Mouse (Mus musculus): ENCODE data around the gene Rev1. TPM values are rescaled to one million over a fixed set of nuclear protein-coding genes. Genes with fewer than 3 reads are reported as not detected.

Gene Rev1
- polyA plus RNA-seq (2014; fragmentation: Nextera tagmentation; extraction: Ambion mirVana): 31.1 and 32.6 TPM in 2 replicates

DNA sequence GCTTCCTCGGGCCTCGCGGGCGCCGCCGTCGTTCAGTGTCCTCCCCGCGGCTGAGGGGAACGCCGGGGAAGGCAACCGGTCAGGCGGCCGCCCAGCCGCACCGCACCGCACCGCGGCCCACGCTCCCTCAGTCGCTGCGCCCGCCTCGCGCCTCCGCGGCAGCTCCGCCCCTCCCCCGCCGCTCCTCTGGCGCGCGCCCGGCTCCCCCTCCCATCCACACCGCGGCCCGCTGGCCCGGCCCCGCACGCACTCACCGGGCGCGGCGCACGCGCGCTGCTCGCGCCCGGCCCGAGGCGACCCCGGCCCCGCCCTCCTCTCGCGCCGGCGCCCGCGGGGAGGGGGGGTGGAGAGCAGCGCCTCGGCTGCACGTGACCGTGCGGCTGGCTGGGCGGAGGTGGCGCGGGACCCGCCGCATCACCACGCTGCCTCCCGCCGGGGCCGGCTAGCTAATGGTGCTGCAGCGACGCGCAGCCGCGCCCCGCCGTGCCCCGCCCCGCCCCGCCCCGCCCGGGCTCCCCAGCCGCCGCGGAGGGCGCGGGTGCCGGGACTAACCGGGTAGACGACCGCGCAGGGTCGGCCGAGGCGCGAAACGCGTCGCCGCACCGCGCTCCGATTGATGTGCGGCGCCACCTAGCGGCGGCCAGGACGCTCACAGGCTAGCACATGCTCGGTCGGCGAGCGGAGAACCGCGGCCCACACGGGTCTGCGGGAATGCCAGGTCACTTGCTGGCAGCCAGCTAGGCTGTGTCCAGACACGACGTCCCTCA lies at the start of gene Rev1:
TSS of gene Rev1 (minus strand) at position 301 of the 767 bp plus-strand sequence.
- H3K4me1 ChIP-seq (replicated peaks; ENCODE audit: control insufficient read depth, insufficient read depth, low read length): peaks cover 20% of the 10 kb centered on the region
- peak within 1 kb of the TSS; percentile 82 for H3K9ac ChIP-seq
- DNase-seq (ENCODE audit: low spot score) (peak; percentile 92), ATAC-seq (ENCODE audit: low FRiP score) (peak; percentile 94)
- peak within 1 kb of the TSS; percentile 88 for H3K4me3 ChIP-seq (replicated peaks; ENCODE audit: low read length)
- H3K27ac ChIP-seq: peak within 1 kb of the TSS; percentile 96
- no peaks in the 10 kb centered on the region for H3K36me3 ChIP-seq (replicated peaks; ENCODE audit: control insufficient read depth, insufficient read depth)
- no peaks in the 10 kb centered on the region for H3K9me3 ChIP-seq (ENCODE audit: control insufficient read depth, low read length)
- under 1% methylated on average over 72 of the region's 122 CpGs for WGBS
- no peaks in the 10 kb centered on the region for H3K27me3 ChIP-seq (ENCODE audit: control insufficient read depth, insufficient read depth, low read length)
- peak within 1 kb of the TSS; percentile 94 for H3K4me2 ChIP-seq (replicated peaks)

DNA sequence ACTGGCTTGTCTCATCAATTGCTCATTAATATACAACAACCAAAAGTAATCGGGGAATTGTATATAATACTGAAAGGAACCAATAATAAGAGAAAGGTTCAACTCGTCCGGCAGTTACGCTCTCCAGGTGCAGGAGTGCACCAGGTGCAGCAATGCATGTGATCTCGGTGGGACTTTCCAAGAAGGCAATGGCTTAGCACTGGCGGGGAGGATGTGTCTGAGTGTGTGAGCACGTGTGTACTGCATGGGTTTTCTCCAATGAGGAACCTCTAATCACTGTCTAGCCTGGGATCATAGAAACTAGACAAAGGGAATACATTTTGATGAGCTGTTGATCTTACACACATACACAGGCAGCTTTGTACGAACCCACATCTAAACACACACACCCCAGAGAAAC lies 49.3 kb upstream of the Rev1 start:
- WGBS: 94% methylated on average over 8 of the region's 8 CpGs
- peaks cover 68% of the 10 kb centered on the region for H3K36me3 ChIP-seq (replicated peaks; ENCODE audit: control insufficient read depth, insufficient read depth)

DNA sequence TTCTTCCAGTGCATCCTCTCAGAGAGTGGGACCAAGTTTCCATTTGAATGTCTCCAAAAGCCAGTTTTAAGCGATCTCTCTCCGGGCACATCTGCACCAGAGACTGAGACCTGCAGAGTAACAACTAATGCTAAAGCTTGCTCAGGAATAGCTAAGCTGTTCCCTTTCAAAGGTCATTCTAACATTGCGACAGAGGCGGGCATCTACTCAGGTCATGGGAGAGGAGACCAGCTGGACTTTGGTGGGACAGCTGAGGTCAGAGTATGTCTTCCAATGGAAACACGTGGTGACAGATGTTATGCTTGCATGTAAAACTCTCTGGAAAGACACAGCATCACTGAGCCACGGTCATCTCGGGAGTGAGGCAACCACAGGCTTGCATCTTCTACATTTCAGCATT lies 46.5 kb upstream of the Rev1 start:
- Histone ChIP-seq H3K27me3 (ENCODE audit: control insufficient read depth, insufficient read depth, low read length) (no peaks in the 10 kb centered on the region), H3K9ac (no peak overlapping the region), H3K4me1 (replicated peaks; ENCODE audit: control insufficient read depth, insufficient read depth, low read length) (no peaks in the 10 kb centered on the region), H3K9me3 (ENCODE audit: control insufficient read depth, low read length) (no peaks in the 10 kb centered on the region), H3K27ac (no peak overlapping the region), H3K36me3 (replicated peaks; ENCODE audit: control insufficient read depth, insufficient read depth) (peaks cover 46% of the 10 kb centered on the region), H3K4me3 (replicated peaks; ENCODE audit: low read length) (no peak overlapping the region), H3K4me2 (replicated peaks) (no peak overlapping the region)
- 93% methylated on average over 7 of the region's 7 CpGs for WGBS
- ATAC-seq (ENCODE audit: low FRiP score) (no peak), DNase-seq (ENCODE audit: low spot score) (no peak)

More for the DNA sequence above, 49.3 kb upstream of the Rev1 start:
- H3K9ac ChIP-seq: no peak overlapping the region
- no peak for ATAC-seq (ENCODE audit: low FRiP score)
- no peak for DNase-seq (ENCODE audit: low spot score)
- no peaks in the 10 kb centered on the region for H3K27me3 ChIP-seq (ENCODE audit: control insufficient read depth, insufficient read depth, low read length)
- H3K4me2 ChIP-seq (replicated peaks): no peak overlapping the region
- no peak overlapping the region for H3K4me3 ChIP-seq (replicated peaks; ENCODE audit: low read length)
- no peaks in the 10 kb centered on the region for H3K9me3 ChIP-seq (ENCODE audit: control insufficient read depth, low read length)
- no peaks in the 10 kb centered on the region for H3K4me1 ChIP-seq (replicated peaks; ENCODE audit: control insufficient read depth, insufficient read depth, low read length)
- H3K27ac ChIP-seq: no peak overlapping the region

DNA sequence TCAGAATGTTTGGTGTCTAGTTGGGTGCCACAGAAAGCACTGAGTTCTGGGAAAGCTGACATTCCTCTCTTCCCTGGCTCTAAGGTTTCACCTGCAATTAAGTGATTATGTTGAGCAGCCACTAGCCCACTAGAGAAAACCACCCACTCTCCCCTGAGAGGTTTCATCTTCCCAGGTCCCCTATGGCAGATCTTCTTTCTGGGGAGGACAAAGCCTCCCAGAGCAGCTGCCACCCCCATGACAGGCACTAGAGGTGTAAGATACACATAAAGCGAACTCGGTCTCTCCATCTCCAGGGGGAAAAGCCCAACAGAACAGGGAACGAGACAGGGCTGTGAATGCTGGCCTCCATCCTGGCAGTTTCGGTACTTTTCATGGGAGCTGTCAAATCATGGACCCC lies 42.3 kb upstream of the Rev1 start:
- Histone ChIP-seq H3K4me2 (replicated peaks) (no peak overlapping the region), H3K27me3 (ENCODE audit: control insufficient read depth, insufficient read depth, low read length) (no peaks in the 10 kb centered on the region), H3K4me1 (replicated peaks; ENCODE audit: control insufficient read depth, insufficient read depth, low read length) (no peaks in the 10 kb centered on the region), H3K9me3 (ENCODE audit: control insufficient read depth, low read length) (no peaks in the 10 kb centered on the region), H3K36me3 (replicated peaks; ENCODE audit: control insufficient read depth, insufficient read depth) (0 out of 2 replicates have a peak, but pooled peaks cover 9% of the 10 kb centered on the region), H3K27ac (no peak overlapping the region), H3K9ac (no peak overlapping the region), H3K4me3 (replicated peaks; ENCODE audit: low read length) (no peak overlapping the region)
- WGBS: 84% methylated on average over 4 of the region's 4 CpGs
- no peak for ATAC-seq (ENCODE audit: low FRiP score)
- no peak for DNase-seq (ENCODE audit: low spot score)

- Histone ChIP-seq H3K27ac (no peak overlapping the region), H3K27me3 (ENCODE audit: control insufficient read depth, insufficient read depth, low read length) (no peaks in the 10 kb centered on the region), H3K4me2 (replicated peaks) (no peak overlapping the region), H3K36me3 (replicated peaks; ENCODE audit: control insufficient read depth, insufficient read depth) (no peaks in the 10 kb centered on the region), H3K9me3 (ENCODE audit: control insufficient read depth, low read length) (no peaks in the 10 kb centered on the region), H3K9ac (no peak overlapping the region), H3K4me1 (replicated peaks; ENCODE audit: control insufficient read depth, insufficient read depth, low read length) (no peaks in the 10 kb centered on the region), H3K4me3 (replicated peaks; ENCODE audit: low read length) (no peak overlapping the region)
- no peak for ATAC-seq (ENCODE audit: low FRiP score)
- DNase-seq (ENCODE audit: low spot score): no peak
- 65% methylated on average over 2 of the region's 2 CpGs for WGBS
Observed at GRCm38 (mm10) chr1:38165696-38166095, 36.1 kb upstream of the Rev1 start.

- ATAC-seq (ENCODE audit: low FRiP score): no peak
- Histone ChIP-seq H3K9me3 (ENCODE audit: control insufficient read depth, low read length) (no peaks in the 10 kb centered on the region), H3K27ac (no peak overlapping the region), H3K4me1 (replicated peaks; ENCODE audit: control insufficient read depth, insufficient read depth, low read length) (no peaks in the 10 kb centered on the region), H3K9ac (no peak overlapping the region), H3K27me3 (ENCODE audit: control insufficient read depth, insufficient read depth, low read length) (no peaks in the 10 kb centered on the region), H3K4me3 (replicated peaks; ENCODE audit: low read length) (no peak overlapping the region), H3K4me2 (replicated peaks) (no peak overlapping the region), H3K36me3 (replicated peaks; ENCODE audit: control insufficient read depth, insufficient read depth) (no peaks in the 10 kb centered on the region)
- no peak for DNase-seq (ENCODE audit: low spot score)
- WGBS: 90% methylated on average over 5 of the region's 5 CpGs
Observed at GRCm38 (mm10) chr1:38150086-38150485, 20.5 kb upstream of the Rev1 start.

- H3K4me1 ChIP-seq (replicated peaks; ENCODE audit: control insufficient read depth, insufficient read depth, low read length): no peaks in the 10 kb centered on the region
- no peaks in the 10 kb centered on the region for H3K9me3 ChIP-seq (ENCODE audit: control insufficient read depth, low read length)
- no peak overlapping the region for H3K9ac ChIP-seq
- H3K27me3 ChIP-seq (ENCODE audit: control insufficient read depth, insufficient read depth, low read length): no peaks in the 10 kb centered on the region
- H3K36me3 ChIP-seq (replicated peaks; ENCODE audit: control insufficient read depth, insufficient read depth): no peaks in the 10 kb centered on the region
- ATAC-seq (ENCODE audit: low FRiP score) (no peak), DNase-seq (ENCODE audit: low spot score) (no peak)
- 89% methylated on average over 4 of the region's 4 CpGs for WGBS
- H3K4me2 ChIP-seq (replicated peaks): no peak overlapping the region
- H3K4me3 ChIP-seq (replicated peaks; ENCODE audit: low read length): no peak overlapping the region
- no peak overlapping the region for H3K27ac ChIP-seq
Observed at GRCm38 (mm10) chr1:38146008-38146407, 16.4 kb upstream of the Rev1 start.

GRCm38 (mm10) chr1:38141371-38141770 lies 11.8 kb upstream of the Rev1 start:
- no peak overlapping the region for H3K9ac ChIP-seq
- no peak overlapping the region for H3K4me2 ChIP-seq (replicated peaks)
- ATAC-seq (ENCODE audit: low FRiP score): no peak
- DNase-seq (ENCODE audit: low spot score): no peak
- H3K27me3 ChIP-seq (ENCODE audit: control insufficient read depth, insufficient read depth, low read length): no peaks in the 10 kb centered on the region
- H3K4me1 ChIP-seq (replicated peaks; ENCODE audit: control insufficient read depth, insufficient read depth, low read length): no peaks in the 10 kb centered on the region
- WGBS: 85% methylated on average over 1 of the region's 1 CpGs
- no peaks in the 10 kb centered on the region for H3K36me3 ChIP-seq (replicated peaks; ENCODE audit: control insufficient read depth, insufficient read depth)
- no peak overlapping the region for H3K27ac ChIP-seq
- no peak overlapping the region for H3K4me3 ChIP-seq (replicated peaks; ENCODE audit: low read length)
- no peaks in the 10 kb centered on the region for H3K9me3 ChIP-seq (ENCODE audit: control insufficient read depth, low read length)

DNA sequence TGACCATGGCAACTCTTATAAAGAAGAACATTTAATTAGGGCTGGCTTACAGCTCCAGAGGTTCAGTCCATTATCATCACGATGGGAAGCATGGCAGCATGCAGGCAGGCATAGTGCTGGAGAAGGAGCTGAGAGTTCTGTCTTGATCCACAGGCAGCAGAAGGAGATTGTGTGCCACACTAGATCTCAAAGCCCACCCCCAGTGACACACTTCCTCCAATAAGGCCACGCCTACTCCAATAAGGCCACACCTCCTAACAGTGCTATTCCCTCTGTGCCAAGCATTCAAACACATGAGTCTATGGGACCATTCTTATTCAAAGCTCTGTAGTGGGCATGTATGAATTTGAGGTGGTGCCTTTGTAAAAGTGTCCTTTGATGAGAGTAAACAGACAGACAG lies 11.3 kb upstream of the Rev1 start:
- Histone ChIP-seq H3K4me1 (replicated peaks; ENCODE audit: control insufficient read depth, insufficient read depth, low read length) (no peaks in the 10 kb centered on the region), H3K9me3 (ENCODE audit: control insufficient read depth, low read length) (no peaks in the 10 kb centered on the region), H3K4me3 (replicated peaks; ENCODE audit: low read length) (no peak overlapping the region), H3K9ac (no peak overlapping the region), H3K4me2 (replicated peaks) (no peak overlapping the region), H3K36me3 (replicated peaks; ENCODE audit: control insufficient read depth, insufficient read depth) (no peaks in the 10 kb centered on the region), H3K27ac (no peak overlapping the region), H3K27me3 (ENCODE audit: control insufficient read depth, insufficient read depth, low read length) (no peaks in the 10 kb centered on the region)
- WGBS: 75% methylated on average over 2 of the region's 2 CpGs
- no peak for DNase-seq (ENCODE audit: low spot score)
- no peak for ATAC-seq (ENCODE audit: low FRiP score)

Data from hindbrain, embryonic 14.5 days (tissue).